Mouse (Mus musculus): Measurements from ENCODE around the gene Cox6a2.
A peak's percentile ranks its signal among the peaks of the same experiment; 100 is the strongest.

Cox6a2 gene

DNA sequence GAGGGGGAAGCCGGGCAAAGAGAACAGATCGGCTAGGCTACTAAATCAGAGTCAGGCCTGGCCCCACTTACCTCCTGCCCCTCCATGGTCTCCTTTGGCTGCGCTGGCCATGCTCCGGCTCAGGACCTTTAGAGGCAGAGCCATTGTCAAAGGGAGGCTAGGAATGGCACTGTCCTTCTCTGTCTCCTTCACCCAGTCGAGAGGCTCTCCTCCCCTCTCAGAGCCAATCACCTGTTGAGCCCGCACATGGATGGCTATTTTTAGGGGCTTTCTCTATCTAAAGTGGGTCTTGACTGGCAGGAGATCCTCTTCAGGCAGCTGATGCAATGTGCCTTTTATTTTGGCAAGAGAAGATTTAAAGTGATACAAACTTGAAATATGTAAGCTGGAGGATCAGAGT is at the start of gene Cox6a2:
Gene Cox6a2, minus strand, starts transcription at position 236 of the 400 bp plus-strand sequence.
- DNase-seq = no peak

DNA sequence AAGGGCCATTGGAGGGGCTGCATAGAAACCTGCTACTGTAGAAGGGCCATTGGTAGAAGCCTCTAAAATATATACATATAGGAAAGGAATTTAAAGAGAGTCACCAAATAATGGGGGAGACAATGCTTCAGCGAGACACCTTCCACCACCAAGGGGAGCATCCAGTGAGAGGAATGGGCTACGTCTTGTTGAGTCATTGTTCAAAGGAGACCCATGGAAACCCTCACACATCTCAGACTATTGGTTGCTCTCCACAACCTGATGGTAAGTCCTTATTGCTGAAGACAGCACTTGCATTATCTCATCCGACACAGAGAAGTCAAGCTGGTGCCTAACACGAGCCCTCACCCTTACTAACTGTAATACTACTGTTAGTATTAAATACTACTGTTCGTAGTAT is 49.6 kb upstream of the Cox6a2 start:
- DNase-seq = no peak

DNA sequence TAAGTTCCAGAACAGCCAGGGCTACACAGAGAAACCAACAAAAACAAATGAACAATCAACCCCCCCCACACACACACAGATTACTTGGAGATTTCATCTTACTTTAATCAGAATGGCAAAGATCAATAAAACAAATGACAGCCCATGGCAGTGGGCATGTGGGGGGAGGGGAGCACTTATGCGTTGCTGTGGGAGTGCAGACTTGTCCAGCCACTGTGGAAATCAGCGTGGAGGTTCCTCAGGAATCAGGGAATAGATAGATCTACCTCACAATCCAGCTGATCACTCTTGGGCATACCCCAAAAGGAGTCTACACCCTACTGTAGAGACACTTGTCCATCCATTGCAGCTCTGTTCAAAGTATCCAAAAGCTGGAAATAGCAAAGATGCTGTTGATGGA is 48.8 kb upstream of the Cox6a2 start:
- DNase-seq = no peak

DNA sequence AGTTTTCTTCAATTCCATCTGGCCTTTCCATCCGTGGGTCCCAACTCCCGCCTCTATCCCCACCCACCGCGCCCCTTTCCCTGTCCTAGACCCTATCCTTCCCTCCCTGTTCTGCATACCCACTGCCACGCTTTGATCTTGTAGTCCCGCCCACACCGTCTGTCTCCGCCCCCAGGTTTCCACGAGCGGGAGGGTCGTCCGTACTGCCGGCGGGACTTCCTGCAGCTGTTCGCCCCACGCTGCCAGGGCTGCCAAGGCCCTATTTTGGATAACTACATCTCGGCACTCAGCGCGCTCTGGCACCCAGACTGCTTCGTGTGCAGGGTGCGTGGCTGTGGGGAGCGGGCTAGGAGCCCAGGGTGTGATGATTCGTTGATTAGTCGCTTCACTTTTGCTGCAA is 46.4 kb upstream of the Cox6a2 start:
- DNase-seq = peak in 1 of 2 experiments; percentile 43

DNA sequence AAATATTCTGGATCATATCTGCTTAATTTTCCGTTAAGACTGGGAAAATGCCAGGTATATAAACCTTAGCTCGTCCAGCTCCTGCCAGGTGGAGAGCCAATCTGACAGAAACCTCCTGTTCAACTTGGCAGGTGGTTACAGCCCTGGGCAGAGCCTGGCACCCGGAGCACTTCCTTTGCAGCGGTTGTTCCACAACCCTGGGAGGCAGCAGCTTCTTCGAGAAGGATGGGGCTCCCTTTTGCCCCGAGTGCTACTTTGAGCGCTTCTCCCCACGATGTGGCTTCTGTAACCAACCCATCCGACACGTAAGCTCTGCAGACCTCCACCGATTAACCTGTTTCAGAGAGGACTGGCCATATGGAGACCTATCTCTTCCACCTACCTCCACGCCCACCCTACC is 45.8 kb upstream of the Cox6a2 start:
- DNase-seq = no peak

DNA sequence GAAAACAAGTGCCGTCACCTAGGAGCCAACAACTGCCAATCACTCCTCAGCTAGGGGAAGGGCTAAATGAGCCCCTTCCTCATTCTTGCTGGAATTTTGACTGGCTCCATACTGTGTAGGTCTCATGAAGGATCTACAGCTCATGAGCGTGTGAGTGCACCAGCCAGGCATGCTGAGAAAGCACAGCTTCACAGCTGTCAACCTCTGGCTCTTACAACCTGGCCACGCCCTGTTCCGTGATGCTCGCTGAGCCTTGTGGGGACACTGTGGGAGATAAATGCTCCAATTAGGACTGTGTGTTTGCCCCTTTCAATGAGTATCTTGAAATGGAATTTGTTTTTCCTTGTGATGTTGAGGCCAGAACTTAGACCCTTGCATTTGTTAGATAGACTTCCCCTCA is 43.8 kb upstream of the Cox6a2 start:
- DNase-seq = no peak

DNA sequence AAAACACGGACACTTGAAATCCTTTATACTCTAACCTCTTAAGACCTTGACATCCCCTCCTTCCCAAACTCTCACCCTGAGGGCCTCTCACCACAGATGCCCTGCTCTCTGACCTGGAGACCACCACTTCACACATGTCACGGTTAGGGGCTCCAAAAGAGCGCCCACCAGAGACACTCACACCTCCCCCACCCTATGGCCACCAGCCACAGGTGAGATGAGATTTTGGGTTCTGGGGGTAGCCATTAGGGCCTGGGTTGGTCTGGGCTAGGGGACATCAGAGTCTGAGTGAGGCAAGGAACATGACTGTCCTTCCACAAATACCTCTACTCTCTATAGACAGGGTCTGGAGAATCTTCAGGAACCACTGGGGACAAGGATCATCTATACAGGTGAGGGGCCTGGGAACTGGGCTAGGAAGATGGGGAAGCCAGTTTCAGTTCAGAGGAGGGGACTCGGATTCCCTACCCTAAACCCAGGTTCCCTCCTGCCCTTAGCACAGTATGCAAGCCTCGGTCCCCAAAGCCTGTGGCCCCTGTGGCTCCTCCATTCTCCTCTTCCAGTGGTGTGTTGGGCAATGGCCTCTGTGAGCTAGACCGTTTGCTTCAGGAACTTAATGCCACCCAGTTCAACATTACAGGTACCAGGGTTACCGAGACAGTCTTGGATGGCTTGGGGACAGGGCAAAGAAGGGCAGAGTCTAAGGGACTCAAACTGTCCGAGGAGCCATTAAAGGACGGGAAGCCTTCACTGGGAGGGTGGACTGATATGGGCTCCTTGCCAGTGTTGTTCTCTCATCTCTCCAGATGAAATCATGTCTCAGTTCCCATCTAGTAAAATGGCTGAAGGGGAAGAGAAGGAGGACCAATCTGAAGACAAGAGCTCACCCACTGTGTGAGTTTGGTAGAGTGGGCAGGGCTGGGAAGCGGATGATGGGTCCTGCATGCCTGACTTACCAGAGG is 42.2 kb upstream of the Cox6a2 start:
- DNase-seq = no peak

DNA sequence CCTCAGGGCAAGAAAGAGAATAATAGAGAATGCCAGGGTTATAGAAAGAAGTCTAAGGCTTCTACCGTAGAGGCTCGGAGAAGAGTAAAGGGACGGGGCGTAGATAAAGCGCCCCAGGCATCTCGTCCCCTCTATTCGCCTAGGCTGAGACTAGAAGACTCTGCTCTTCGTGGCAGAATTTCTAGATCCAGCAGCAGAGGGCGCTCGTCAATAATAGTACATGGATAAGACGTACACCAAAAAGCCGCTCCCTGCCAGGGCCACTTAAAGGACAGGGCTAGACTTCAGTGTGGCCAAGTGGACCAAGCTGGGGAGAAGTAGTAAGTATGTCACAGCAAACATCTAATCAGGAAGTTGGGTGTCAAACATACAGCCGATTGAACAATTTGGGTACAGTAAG is 41.3 kb upstream of the Cox6a2 start:
- peak; percentile 88 to 94 for DNase-seq

DNA sequence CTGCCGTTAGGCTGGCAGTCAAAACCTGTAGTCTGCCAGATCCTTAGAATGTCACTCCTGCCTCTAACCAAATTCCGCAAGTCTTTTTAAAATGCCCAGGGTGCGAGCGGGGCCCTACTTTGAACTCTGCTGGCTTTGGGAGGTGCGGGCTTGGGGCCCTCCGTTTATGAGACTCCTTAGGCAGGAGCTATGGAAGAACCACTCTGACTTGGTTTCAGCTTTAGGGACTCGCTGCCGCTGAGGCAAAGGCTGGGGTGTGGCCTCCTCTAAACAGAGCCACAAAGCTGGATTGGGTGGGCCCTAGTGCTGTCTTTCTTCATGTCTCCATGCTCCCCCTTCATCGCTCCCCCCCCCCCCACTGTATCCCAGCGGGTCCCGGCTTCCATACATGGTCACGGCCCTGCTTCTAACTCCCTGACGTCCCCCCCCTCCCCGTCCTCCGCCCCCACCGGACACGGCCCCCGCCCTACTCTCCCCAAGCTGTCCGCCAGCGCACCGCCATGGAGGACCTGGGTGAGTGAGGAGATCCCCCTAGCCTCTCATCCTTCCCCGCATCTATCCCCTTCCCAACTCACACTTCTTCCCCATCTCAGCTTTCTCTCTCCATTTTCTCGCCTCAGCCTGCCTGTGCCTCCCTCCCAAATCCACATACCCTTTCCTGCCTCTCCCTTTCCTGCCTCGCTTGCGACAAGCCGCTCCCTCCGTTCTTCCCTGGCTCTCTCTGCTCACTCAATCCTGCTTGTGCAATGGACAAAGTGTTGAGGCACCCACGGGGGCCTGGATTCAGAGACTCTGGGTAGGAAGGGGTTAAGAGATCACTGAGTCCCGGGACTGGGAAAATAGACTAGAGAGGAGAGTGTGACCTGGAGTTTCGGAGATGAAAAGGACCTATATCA is 40.6 kb upstream of the Cox6a2 start, which contains the start of gene Tgfb1i1:
Gene Tgfb1i1, plus strand, starts transcription at position 317 of the 896 bp plus-strand sequence.
- peak; percentile 68 to 70 for DNase-seq

DNA sequence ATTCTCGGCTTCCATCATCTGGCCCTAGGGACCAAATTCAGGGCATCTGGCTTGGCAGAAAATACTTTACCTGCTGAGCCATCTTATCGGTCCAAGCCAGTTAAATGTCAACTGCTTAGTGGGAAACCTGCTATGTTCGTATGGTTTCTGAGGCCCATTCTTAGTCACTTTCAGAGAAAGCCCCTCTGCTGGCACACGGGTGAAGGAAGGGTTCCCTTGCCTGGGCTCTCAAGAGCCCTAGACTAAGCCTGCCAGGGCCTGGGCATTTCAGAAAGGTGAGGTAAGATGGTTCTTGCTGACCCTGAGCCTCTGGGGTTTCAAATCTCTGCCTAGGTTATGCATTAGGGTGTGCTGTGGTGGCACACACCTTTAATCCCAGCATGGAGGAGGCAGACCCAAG is 39.4 kb upstream of the Cox6a2 start:
- DNase-seq = no peak

DNA sequence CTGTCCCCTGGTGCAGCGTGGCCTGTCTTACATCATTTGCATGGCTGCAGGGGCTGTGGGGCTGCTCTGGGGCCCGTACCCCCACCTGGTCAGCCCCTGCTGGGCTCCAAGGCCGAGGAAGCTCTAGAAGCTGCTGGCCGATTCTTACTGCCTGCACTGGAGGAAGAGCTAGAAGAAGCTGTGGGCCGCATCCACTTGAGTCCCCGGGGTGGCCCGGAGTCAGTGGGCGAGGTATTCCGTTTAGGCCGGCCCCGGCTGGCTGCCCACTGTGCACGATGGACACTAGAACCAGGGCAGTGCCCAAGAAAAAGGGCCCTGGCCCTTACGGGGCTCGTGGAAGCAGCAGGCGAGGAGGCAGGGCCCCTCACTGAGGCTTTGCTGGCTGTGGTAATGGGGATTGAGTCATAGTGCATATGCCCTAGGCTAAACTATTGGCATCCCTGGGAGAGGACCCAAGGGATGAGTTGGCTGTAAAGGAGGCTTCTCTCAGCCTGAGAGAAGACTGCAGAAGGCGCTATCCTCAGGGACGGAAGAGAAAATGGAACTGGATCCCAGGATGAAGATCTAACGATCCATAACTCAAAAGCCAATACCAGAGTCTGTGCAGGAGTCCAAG is 38.3 kb upstream of the Cox6a2 start:
- no peak for DNase-seq

DNA sequence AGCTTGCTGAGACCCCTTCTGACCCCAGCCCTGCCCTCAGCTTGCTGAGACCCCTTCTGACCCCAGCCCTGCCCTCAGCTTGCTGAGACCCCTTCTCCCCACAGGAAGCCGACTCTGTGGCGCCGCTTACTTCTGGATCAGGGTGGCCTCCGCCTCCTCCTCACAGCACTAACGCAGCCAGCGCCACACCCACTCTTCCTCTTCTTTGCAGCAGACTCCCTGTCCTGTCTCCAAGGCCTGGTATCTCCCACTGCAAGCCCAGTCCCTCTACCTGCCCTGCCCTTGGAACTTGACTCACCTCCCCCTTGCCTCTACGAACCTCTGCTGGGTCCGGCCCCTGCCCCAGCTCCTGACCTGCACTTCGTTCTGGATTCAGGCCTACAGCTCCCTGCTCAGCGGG is 37.7 kb upstream of the Cox6a2 start:
- DNase-seq = no peak

DNA sequence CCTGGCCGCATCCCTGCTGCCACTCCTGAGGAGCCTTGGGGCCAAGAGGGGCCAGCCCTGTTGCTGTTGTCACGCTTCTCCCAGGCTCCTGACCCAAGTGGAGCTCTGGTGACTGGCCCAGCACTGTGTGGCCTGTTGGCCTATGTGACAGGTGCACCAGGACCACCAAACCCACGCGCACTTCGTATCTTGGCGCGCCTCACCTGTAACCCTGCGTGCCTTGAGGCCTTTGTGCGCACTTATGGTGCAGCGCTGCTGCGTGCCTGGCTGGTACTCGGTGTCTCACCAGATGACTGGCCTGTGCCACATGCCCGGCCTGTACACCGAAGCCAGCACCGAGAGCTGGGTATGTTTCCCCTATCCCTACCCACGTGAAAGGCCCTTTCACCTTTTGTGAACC is 36.1 kb upstream of the Cox6a2 start:
- DNase-seq = no peak

DNA sequence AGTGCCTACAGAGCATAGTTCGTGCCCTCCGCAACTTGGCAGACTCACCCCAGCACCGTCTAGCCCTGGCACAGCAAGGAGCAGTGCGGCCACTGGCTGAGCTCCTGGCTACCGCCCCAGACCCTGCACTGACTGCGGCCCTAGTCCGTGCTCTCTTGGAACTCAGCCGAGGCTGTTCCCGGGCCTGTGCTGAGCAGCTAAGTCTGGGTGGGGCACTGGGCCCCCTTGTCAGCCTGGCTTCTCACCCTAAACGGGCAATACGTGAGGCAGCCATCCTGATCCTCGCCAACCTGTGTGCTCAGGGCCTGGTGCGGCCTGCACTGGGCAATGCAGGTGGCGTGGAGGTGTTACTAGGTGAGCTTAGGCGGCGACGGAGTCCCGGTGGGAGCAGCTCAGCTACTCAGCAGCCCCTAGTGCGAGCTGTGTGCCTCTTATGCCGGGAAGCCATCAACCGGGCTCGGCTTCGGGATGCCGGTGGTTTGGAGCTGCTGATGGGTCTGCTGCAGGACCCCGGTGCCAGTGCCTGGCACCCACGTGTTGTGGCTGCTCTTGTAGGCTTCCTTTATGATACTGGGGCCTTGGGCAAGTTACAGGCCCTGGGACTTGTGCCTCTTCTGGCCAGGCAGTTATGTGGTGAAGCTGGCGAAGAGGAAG is 34.1 kb upstream of the Cox6a2 start:
- no peak for DNase-seq

DNA sequence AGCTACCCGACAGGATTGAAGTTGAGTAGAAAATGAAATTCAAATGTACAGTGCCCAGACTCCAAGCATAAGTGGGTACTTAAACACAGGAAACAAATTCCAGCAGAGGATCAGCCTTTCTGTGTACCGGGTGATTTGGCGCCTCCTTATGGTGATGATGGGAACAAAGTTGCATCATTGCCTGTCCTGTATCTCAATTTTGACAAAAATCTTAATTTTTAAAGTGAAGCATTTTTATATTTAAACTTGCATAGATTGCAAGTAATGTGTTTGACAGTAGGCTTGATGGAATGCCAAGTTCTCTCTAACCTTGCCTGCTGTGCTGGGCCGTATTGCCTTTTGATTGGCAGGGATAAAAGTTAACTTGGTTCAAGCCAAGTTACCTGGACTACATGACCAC is 32.8 kb upstream of the Cox6a2 start:
- DNase-seq = peak; percentile 34 to 63

DNA sequence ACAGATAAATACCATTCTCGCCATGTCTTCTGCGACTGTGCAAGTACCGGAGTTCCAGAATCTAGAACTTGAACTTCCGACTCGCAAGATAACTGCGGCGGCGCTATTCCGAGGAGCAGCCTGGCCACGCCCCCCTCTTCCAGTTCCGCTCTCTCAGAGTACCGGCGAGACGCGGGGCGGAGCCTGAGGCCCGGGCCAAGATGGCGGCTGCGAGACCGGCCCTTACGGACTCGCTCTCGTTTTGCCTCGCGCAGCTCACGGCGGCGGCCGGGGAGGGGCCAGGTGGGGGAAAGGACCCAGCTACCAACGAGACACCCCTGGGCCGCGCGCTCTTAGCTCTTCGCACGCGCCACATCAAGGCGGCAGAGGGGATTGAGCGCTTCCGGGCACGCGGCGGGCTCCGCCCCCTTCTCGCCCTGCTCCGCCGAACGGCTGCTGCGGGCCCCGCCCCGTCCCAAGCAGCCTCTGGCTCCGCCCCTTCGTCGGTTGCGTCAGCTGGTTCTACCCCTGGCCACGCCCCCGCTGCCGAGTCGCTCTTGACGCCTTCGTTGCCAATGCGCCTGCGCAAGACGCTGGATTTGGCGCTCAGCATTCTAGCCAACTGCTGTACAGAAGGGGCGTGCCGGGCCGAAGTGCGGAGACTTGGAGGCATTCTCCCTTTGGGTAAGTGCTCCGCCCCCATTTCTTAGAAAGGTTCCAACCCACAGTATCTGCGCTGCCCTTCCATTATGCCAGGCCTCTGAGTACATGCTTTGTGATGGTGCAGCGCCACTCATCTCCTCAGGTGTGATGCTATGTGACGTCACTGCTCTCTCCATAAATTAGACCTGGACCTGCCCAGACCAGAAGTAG is 32.0 kb upstream of the Cox6a2 start, which contains the start of gene 9130023H24Rik:
Gene 9130023H24Rik, minus strand, starts transcription at position 105 of the 852 bp plus-strand sequence.
- peak; percentile 99 to 100 for DNase-seq

DNA sequence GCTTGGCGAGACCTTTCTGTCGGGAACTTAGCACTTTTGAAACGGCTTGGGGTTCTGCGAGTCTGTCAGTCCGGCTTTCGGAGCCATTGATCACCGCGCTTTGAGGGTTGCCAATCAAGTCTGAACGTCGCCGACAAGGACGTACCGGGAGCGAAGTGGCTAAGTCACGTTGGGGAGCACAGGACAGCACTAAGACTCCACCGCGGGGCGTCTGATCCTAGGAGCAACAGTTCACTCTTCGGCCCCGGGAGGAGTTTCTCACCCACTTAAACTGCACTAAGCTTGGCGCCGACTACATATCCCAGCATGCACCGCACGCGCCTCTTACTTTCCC is 31.4 kb upstream of the Cox6a2 start:
- DNase-seq = no peak

DNA sequence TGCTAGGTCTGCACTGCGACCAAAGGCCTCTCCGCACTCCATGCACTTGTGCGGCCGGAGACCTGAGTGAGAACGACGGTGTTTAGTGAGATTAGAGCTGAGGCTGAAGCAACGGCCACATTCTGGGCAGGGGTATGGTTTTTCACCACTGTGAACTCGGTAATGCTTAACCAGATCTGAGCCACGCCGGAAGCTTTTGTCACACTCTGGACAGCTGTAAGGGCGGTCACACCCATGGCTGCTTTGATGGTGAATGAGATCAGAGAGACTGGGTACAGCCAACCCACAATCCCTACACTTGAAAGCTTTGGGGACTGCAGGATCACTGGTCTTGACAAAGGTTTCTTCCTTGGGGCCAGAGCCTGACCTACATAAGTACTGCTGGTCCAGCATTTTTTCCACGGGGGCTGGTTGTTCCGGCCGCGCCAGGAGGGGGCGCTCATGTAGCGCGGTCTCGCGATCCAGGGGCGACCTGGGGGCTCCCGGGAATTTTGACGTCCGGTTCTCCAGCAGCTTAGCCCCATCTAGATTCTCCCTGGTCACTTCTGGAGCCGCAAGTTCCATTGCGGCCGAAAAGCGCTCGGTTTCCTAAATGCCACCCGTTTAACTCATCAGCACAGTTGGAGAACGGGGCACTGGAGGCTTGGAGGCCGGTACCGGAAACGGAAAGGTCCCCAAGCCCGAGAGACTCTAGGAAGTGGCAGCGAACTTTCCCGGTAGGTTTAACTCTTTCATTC is 30.8 kb upstream of the Cox6a2 start, which contains the start of gene Armc5:
Gene Armc5, plus strand, starts transcription at position 487 of the 737 bp plus-strand sequence.
- peak; percentile 85 to 92 for DNase-seq

DNA sequence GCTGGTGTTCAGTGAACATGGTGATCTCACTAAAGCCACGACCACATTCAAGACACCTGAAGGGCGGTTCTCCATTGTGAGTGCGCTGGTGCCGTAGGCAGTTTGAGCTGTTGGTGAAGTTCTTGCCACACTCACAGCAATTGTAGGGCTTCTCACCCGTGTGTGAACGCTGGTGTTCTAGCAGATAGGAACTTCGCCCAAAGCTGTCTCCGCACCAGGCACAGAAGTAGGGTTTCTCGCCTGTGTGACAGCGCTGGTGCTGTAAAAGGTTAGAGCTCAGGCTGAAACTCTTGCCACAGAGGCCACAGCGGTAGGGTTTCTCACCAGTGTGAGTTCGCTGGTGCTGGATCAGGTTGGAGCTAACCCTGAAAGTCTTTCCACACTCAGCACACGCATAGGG is 30.2 kb upstream of the Cox6a2 start:
- no peak for DNase-seq

DNA sequence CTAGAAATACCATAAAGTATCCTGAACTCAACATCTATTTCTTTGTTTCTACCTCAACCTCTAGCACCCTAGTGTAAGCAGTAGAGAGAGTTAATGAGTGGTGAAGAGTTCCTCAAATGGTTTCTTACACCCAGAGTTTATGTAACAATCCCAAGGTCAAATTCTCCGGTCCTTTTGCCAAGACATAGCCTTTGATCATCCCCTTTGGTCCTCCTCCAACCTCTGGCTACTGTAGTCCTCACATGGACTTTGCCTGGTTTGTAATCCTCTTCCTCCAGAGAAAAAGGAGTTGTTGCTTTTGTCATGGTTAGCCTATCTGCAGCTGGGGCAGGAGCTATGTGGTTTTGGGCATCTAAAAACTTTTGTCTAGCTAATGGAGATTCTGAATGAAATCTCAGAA is 29.3 kb upstream of the Cox6a2 start:
- peak; percentile 59 to 90 for DNase-seq

DNA sequence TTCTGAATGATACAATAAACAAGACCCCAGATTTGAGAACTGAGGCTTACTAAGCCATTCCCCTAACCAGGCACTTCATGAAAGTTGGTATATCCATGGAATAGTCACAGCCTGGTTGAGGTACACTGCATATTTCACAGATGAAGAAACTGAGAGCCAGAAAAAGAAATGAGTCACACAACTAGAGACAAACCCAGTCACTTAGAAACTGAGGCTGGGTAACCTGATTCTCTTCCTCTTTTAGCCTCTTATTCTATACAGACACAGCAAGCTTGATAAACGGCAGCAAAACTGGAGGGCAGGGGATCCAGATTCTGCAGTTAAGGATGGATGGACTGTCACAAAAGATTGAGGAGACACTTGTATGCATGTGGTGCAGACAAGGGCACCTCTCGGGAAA is 28.6 kb upstream of the Cox6a2 start:
- no peak for DNase-seq

Measured in kidney, postnatal 36 days (tissue).